Mouse (Mus musculus): ENCODE measurements around the gene Dapk1.

Dapk1 gene

DNA sequence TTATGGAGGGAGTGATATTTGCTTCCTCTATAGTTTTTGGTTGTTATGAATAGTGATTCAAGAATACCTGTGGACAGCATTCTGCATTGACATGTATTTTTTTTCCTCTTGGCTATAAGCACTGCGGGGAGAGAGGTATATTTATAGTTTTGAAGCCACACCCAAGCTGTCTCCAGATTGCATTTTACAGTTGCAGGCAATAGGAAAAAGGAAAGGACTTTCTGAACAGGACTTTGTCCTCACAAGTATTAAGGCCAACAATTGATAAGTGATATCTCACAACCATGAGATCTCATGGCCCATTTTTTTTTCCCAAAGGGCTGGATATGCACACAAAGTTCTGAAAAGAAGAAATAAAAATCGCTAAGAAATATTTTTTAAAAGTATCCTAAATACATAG is 207.9 kb downstream of the Dapk1 start:
- DNase-seq (ENCODE audit: low spot score in 2 of 2): no peak

GRCm38 (mm10) chr13:60812768-60813167 is 211.0 kb downstream of the Dapk1 start:
- DNase-seq (ENCODE audit: low spot score in 2 of 2): no peak

Data from spleen, postnatal 14 days (tissue).